Mouse (Mus musculus) kidney, adult 2 months (tissue): ENCODE data around the gene Tbxas1.

Experiments used
- CTCF ChIP-seq: fragments of 200-500 bp; conservative IDR thresholded peaks from 2 replicates; pipeline ENCODE4 v1.5.1; 2011; ENCODE audit warnings: low read depth, mild to moderate bottlenecking, control low read depth, low read length, moderate library complexity, mixed read lengths; ENCODE audit not compliant: insufficient read depth, insufficient read length
- POLR2A ChIP-seq: fragments of 200-500 bp; IDR thresholded peaks from one replicate; pipeline ENCODE4 v1.6.1; 2011; ENCODE audit warnings: low read depth, low read length, control low read depth

- no peak for TF ChIP-seq POLR2A
- TF ChIP-seq CTCF, result no peak
Measured at GRCm38 (mm10) chr6:38845876-38846275, 29.3 kb upstream of the Tbxas1 start.
